Mouse (Mus musculus) fat pad, adult 2 months (tissue): ENCODE results near the gene Slc25a40.

Source experiments
- DNase-seq: peaks from one replicate; pipeline ENCODE4 v3.0.0-alpha.2; 2011; ENCODE audit warnings: low read depth, low spot score; ENCODE audit errors: extremely low read depth

Slc25a40 gene

DNA sequence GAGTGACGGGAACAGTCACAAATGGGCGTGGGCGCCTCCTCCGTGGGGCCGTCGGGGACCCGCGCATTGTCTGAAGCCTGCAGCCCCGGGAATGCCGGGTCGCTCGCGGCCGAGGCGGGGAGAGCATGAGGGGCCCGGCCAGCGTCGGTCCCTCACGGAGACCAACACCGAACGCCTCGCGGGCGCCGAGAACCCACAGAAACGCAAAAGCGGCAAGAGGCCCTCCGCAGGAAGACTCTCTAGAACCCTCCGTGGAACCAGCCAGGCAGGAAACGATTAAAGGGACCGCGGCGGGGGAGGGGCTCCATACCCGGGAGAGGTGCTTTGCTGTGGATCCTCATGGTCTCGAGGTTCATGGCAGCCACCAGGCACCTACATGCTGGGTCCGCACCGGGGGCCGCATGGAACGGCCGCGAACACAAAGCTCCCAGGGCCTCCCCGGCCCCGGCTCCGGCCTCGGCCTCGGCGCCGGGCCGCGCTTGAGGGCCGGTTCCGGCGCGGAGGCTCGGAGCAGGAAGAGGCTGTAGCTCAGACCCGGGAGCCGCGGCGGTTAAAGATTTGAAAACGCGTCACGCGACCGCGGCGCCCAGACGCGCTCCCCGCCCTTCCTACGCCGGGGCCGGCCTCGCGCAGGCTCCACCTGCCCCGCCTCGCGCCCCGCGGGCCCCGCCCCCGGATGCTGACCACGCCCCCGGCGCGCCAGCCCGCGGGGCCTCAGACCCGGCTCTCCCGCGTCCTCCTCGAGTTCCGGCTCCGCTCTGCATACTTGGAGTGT, at the start of gene Slc25a40, which contains the start of gene Dbf4:
Slc25a40 (plus strand) TSS at position 694 of the 775 bp plus-strand sequence.
Dbf4 (minus strand) TSS at position 560 of the 775 bp plus-strand sequence.
- DNase-seq, result no peak

DNA sequence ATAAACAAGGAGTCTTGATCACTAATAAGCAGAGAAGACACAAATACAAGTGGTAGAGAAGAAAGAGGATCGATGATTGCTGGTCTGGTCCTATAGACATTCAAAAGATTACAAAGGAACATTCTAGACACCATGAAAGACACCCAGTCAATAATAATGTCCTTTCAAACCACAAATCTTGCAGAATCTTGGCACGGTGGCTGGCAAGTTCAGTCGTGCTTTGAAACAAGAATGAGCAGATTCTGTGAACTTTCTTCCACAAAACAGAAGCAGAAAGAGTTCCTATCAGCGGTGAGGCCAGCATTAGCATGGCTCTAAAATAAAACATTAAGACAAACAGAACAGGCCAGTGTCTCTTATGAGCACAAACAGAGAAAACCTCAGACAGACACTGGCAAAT, 49.2 kb upstream of the Slc25a40 start:
- DNase-seq, result no peak

DNA sequence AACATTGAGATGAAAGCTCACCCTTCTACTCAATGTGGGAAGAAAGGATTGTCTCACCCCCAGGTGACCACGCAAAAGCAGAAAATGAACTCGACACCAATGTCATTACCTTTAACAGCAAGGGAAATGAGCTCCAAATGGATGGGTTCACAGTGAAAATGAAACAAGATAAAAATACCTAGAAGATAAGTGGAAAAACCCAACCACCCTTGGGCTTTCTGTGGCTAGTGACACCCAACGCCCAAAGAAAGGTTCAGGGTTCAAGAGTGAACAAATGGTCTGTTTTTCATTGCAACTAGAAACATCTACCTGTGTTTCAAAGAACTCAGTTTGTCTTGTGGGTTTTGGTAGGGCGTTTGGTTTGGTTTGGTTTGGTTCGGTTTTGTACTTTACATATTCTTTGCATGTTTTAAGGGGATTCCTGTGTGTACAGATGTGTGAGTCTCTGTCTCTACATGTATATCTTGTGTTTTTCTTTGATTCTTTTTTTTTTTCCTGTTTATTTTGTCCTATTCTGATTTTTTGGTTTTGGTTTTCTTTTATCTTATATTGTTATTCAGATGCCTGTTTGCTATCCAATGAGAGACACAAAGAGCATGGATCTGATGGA, 48.2 kb upstream of the Slc25a40 start:
- DNase-seq, result no peak

DNA sequence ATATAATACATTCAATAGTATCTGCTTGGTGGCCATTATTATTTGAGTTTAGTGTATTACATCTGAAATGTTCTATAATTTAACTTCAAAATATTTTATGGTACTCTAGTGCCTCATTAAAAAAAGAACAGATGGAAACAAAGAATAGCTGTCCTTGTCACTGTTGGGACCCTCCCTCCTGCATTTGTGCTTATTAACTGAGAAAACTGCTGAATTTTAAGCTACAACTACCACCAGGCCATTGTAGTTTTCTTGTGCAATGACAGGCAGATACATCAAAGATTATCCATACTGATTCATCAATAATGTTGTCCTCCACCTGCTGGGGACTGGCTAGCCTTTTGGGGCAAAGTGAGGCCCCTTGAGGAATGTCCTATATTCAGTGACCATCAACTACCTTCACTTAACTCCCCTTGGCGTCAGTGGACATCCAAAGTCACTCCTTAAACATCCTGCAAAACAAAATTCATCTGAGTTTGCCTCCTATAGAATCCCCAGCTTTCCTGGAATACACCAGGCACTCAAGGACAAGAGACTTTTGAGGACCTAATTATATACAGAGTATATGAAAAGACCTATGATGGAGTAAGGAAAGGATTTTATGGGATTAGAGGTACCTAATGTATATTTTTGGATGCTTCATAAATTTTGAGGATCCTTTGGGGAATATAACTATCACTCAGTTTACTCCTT, 28.6 kb upstream of the Slc25a40 start:
- no peak for DNase-seq

DNA sequence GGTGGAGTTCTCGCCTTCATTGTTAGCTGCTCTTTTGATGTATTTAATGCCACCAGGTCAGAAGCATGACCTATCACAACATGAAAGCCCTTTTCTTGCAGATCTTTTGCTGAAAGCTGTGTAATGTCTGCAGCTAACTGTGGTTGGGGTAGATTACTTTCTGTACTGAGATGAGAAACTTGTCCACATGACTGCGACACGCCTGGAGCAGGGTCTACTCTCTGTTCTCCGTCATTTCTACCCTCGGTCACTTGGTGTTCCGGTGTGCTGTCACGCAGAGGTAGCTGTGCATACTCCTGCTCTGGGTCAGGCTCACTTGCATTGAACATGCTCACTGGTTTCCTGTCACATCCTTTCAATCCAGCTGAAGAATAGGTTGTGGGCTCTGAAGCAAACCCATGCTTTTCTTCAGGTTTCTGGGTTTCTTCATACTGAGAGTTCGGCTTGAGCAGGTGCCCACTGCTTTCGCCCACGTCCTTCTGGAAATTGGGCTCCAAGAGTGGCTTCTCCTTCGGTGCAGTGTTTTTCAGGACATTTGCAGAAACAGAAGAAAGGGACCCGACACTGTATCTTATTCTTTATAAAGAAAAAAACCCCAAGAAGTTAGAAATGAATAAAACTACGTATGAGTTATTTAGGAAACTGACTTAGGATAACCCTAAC, 24.9 kb upstream of the Slc25a40 start:
- DNase-seq, result no peak

DNA sequence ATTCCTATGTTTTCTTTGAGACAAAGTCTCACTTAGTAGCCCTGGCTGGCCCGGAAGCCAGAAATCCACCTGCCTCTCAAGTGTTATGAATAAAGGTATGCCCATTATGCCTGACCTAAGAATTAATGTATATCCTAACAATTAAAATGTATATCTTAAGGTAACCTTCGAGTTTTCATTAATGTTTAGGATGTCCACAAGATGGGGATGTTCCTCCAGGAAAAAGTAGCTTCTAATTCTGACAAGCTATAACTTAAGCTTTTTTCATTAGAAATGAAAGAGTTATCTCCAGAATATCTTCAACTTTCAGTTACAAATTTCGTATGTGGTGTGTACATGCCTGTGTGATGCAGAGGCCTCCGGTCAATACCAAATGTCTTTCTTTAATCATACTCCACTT, 13.9 kb upstream of the Slc25a40 start:
- no peak for DNase-seq

DNA sequence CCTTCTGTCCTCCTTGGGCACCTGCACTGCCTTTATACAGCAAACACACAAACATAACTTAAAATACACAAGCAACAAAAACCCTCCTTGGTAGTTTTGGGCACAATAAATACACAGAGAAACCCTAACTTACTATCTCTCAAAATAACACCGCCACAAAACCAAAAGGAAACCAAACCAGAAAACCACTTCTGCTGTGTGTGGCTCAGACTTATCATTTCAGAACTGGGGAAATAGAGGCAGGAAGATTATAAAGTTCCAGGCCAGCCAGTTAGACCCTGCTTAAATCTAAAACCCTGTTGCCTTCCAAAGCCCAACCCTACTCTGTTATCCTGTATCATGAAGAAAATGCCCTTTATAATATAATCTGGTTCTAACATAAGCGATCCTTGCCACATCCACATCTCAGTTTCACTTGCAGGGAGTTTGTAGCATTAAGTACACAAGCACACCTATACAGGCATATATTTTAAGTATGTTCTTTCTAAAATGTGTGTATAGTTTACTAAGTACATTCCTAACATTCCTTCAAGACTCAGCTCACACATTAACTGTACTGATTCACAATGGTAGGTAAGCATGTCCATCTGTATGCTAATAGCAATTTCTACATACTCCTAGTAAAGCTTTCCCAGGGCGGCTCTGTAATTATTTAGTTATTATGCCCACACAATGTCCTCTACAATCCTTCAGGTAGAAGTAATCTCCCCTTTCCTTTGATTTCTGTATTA, 5.8 kb upstream of the Slc25a40 start:
- no peak for DNase-seq

DNA sequence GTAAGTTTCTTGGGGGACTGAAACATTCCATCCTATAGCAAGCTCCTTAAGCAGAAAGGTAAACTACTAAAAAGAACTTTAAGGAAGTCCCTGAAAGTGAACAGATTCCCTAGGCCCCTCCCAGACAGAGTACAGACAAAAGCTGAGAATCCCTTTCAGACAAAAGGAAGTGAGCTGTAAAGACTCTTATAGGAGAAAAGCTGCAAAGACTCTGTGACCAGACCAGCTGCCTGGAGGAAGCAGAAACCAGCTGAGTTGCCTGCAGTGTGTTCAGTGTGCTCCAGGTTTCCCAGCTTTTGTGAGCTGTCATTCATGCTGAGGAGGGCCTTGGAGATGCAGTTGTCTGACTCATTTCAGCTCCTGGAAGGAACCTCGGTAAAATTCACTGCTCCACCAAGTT, 5.2 kb upstream of the Slc25a40 start:
- DNase-seq, result no peak

DNA sequence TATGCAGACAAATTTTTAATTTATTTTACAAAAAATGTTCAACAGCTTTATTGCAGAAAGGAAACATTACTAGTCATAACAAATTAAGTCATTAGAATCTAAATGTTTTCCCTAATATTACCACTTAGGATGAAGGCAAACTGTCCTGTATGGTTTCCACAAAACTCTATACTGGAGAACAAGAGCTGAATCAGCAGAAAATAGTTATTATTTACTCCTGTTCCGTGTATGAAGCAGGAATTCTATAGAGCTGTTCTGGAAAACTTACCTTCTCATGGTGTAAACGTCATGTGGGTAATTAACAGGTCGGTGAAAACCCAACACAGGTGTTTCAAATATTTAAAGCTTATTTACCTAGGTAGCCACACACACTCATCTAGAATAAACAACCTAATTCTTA, 1.2 kb upstream of the Slc25a40 start:
- DNase-seq, result no peak

DNA sequence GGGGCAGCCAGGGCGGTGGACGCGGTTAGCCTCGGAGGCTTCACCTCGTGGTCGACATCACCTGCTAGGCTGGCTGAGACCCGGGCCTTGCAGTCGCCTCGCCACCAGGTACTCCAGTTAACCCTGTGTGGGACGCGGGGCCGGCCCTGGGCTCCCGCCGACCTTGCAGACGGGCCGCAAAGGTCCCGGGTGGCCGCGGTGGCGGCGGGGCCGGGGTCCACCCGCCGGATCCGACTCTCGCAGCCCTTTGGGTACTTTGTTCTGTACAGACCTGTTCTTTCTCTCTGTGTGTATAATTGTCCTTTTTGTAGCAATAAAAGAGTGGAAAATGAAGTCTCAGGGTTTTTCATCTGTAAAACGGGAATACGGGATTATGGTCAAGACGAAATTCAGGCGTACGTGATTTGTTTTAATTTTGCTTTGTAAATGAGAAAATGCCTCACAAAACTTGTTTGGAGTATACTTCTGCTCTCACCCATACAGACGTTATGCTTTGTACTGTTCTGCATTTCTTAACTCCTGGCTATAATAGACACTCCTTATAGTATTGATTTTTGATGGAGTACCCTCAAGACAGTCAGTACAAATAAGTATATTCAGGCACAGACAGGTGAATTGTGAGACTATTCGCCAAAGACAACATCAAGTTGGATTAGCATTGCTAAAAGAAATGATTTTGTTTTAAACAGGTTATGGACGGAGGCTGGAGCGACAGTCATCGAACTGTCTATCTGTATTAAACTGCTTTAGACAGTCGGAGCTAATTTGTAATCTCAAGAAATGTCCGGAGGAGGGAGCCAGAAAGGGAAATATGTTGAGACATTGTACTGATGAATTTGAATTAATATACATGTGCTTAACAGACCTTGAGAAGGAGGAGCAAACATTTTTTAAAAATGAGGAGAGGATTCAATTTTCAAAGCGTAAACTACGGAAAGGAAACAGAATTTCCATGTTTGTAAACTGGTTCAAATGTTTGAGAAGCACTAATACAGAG, 580 bp downstream of the Slc25a40 start:
- no peak for DNase-seq

DNA sequence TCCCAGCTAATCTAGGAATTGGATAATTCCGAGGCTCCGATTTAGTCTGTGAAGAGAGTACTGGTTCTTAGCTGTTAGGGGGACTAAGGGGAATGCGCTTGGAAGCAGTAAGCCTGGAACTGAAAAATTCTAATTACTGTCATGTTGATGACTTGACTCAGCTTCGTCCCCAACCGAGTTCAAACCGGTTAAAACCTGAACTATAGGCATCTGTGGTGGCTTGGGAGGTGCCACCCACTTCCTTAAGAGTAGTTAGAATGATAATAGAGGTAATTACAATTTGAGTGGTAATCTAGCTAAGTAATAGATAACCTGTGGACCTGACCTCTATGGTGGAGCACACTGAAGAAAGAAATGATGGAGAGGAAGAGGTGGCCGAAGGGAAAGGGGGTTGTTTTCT, 1.5 kb downstream of the Slc25a40 start:
- no peak for DNase-seq

DNA sequence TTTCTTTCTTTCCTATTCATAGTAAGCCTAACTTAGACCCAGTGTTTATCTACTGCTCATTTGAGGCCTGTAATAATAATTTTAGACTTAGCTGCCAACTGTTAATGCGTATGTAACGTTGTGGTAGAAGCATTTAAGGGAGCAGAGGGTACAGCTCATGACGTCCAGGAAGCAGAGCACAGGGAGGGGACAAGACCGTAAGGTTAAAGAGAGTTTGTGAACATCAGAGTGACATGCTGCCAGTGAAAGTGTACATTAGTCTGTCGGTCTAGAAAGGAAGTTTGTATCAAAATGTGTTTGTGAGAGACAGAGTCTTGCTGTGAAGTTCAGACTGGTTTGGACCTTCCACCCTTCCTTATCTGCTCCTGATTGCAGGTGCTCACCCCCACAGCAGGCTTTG, 3.2 kb downstream of the Slc25a40 start:
- no peak for DNase-seq

DNA sequence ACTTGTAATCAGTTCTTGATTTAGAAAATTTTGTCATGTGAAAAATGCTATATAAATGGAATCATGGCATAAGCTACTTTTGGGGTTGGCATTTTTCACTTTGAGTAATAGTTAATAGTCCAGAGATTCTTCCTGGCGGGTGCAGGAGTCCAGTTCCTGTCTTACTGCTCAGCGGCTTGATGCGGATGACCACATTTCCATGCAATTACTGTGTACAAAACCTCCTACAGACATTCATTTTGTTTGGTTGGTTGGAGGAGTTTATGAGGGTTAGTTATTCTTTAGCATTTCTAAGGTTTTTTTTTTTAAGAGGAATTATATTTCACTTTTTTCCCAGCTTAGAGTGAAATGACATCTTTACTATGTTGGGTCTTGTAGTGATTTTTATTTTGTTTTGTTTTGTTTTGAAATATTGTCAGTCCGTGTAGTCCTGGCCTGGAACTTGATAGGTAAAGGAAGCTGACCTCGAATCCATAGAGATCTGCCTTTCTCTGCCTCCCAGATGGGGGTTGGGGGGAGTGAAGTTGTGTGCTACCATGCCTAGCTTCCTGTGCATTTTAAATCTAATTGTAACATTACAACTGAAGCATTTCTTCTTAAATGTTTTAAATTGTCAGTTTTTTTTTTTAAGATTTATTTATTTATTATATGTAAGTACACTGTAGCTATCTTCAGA, 15.0 kb downstream of the Slc25a40 start:
- DNase-seq, result no peak

DNA sequence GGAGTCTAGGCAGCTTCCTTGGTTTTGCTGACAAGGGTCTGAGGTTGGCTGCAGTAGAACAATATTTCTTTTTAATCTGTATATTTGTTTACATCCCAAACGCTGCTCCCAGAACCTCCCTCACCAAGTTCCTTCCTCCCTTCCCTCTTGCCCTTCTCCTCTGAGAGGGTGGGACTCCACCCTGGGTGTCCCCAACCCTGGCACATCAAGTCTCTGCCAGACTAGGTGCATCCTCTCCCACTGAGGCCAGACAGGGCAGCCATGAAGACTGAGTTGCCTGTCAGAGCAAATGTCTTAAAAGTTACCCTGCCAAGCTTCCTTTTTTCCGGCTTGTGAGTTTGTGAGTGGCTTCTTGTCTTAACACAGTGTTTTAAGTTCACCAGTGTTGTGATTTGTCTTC, 16.4 kb downstream of the Slc25a40 start:
- no peak for DNase-seq

DNA sequence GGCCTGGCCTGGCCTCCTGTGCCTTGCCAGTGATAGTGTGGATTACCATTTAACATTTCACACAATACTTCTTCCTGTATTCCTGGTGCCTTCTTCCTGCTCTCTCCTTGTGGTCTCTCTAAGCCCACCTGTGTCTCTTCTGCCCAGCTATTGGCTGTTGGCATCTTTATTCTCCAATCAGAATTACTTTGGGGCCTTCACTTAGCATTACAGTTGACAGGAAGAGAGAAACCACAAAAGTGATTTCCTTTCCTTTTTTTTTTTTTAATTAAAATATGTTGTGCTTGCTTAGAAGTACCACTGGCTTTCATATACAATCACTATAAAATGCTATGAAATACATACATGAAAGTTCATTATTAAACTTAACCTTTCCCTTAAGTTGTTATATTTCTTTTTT, 32.9 kb downstream of the Slc25a40 start:
- no peak for DNase-seq

DNA sequence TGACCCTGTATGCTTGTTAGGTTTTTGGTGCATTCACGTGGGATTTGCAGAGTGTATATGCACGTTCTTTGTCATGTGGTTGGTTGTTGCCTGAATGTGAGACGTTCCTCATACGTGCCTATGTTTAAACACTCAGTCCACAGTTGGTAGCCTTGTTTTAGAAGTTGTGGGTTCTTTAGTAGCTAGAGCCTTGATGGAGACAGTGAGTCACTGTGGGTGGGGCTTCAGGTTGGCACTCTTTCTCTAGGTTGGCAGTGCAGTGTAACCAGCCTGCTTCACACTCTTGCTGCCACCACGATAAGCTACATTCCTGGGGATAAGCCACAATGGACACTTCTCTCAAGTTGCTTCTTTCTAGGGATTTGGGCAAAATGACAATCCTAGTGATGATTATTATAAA, 33.9 kb downstream of the Slc25a40 start:
- DNase-seq, result no peak

DNA sequence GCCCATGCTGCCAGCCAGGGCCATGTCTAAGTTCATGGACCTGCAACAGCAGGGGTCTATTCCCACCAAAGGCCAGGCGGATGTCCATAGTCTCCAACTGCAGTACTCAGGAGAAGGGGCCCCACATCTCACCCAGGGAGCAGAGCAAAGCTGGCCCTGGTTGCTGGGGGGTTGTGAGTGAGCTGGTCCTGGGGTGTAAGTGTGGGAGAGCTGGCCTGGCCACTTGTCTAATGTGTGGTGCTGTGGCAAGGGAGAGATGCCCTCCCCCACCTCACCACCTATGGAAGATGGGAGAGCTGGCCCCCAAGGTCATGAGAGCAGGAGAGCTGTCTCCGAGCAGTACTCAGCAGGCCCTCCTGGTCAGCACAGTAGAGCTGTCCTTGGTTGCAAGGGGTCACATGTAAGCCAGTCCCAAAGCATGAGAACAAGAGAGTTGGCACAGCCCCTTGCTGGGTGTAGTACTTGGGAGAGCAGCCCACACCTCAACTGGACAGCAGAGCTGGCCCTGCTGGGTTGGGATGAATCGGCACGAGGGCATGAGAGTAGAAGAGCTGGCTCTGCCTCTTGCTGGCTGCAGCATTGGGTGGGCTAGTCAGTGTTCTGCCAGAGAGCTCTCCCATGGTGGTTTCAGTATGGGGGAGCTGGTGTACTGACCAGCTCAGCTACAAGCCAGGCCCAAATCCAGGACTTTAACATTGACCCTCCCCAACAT, 65.5 kb downstream of the Slc25a40 start:
- DNase-seq, result no peak

DNA sequence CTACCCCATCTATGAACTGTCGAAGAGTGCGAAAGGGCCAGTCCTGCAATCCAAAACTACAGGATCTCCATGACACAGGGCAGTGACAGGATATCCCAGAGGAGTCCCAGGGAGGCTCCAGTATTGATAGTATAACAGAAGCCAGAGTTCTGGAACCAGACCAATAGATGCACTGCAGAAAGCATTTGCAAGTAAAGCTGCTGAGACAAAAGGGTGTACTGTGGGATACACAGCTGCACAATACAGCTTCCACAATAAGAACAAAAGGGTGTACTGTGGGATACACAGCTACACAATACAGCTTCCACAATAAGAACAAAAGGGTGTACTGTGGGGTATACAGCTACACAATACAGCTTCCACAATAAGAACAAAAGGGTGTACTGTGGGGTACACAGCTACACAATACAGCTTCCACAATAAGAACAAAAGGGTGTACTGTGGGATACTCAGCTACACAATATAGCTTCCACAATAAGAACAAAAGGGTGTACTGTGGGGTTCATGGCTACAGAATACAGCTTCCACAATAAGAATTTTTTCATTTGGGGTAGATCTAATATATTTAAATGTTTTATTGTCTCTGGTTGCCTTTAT, 66.1 kb downstream of the Slc25a40 start:
- DNase-seq, result no peak
